Comparison of ENCODE assay signal across 9 mouse cellular contexts in genomic region chr9:8017253-8017913, GRCm38 (mm10). TPM values are rescaled to one million over a fixed set of nuclear protein-coding genes. Genes with fewer than 3 reads are reported as not detected.
DNase-seq lines count a peak whose midpoint lies in the region; ATAC-seq and TF ChIP-seq lines count a peak whose summit lies in the region.
"Had no signal": no experiment of that assay in that cellular context is flagged by ENCODE, and none has a peak within 500 bp of the region (broad histone marks: within the 10 kb centered on the region; RNA-seq: fewer than 3 reads in every experiment).

No protein-coding gene starts in this region.

- no peak for ATAC-seq in hindbrain, postnatal 0 days

- H3K4me1 ChIP-seq in hindbrain, postnatal 0 days (ENCODE audit: insufficient read depth, low read length) = no peaks in the 10 kb centered on the region
- H3K4me1 ChIP-seq: heart, embryonic 13.5 days had no signal

- H3K4me3 ChIP-seq in hindbrain, postnatal 0 days (ENCODE audit: low read length) = no peak overlapping the region
- H3K4me3 ChIP-seq: heart, embryonic 13.5 days had no signal

- no peaks in the 10 kb centered on the region for H3K36me3 ChIP-seq in hindbrain, postnatal 0 days (ENCODE audit: insufficient read depth, low read length)
- H3K36me3 ChIP-seq: heart, embryonic 13.5 days had no signal

- no peak overlapping the region for H3K4me2 ChIP-seq in hindbrain, postnatal 0 days (ENCODE audit: low read depth, low read length)
- H3K4me2 ChIP-seq: heart, embryonic 13.5 days had no signal

- no peak for TF ChIP-seq CTCF in hindbrain, postnatal 0 days (IDR thresholded peaks at IDR 0.05; ENCODE audit: low read depth)

- no peaks in the 10 kb centered on the region for H3K27me3 ChIP-seq in hindbrain, postnatal 0 days (ENCODE audit: insufficient read depth, low read length)
- H3K27me3 ChIP-seq: heart, embryonic 13.5 days had no signal

- peak; percentile 14 to 21 for DNase-seq in gastrocnemius, postnatal 36 days
- DNase-seq in gastrocnemius, postnatal 14 days = no peak
- DNase-seq in retina, embryonic 14.5 days (ENCODE audit: low spot score) = peak; percentile 21
- no peak for DNase-seq in retina, postnatal 1 day
- peak; percentile 89 for DNase-seq in induced T-regulatory cell, adult 2 months (ENCODE audit: low read depth)
- peak; percentile 83 to 85 for DNase-seq in spleen, postnatal 36 days (ENCODE audit: low spot score in 2 of 2)
- DNase-seq in frontal cortex, postnatal 25 days (ENCODE audit: low spot score in 2 of 2) = no peak
- no peak for DNase-seq in hindbrain, postnatal 0 days (ENCODE audit: low spot score)

- no peaks in the 10 kb centered on the region for H3K9me3 ChIP-seq in hindbrain, postnatal 0 days (ENCODE audit: low read length)
- H3K9me3 ChIP-seq: heart, embryonic 13.5 days had no signal

- WGBS in hindbrain, postnatal 0 days = 64% methylated on average over 15 of the region's 20 CpGs

- no peak overlapping the region for H3K27ac ChIP-seq in hindbrain, postnatal 0 days
- H3K27ac ChIP-seq: heart, embryonic 13.5 days had no signal

- intact Hi-C loops in gastrocnemius, postnatal 36 days (cut with DNase I) = no loop called here
- intact Hi-C loops in gastrocnemius, postnatal 14 days (cut with DNase I; ENCODE audit: low total_unique reads) = no loop called here

- no peak overlapping the region for H3K9ac ChIP-seq in hindbrain, postnatal 0 days (replicated peaks; ENCODE audit: low read length)
- H3K9ac ChIP-seq: heart, embryonic 13.5 days had no signal

RNA-seq across cellular contexts. Expression of gene Yap1, which starts 13.0 kb away (rescaled TPM):
- total RNA-seq in gastrocnemius, postnatal 36 days (2021) = 10 to 100 TPM; 30.8 to 34.9 TPM
- 10 to 100 TPM; 47.4 to 49.0 TPM for total RNA-seq in gastrocnemius, postnatal 14 days (2021)
- total RNA-seq in hindbrain, postnatal 0 days (2014; rRNA removed) = 10.9 and 22.2 TPM in 2 replicates
- polyA plus RNA-seq in hindbrain, postnatal 0 days (2015; fragmentation: Nextera tagmentation; extraction: Ambion mirVana) = 6.3 and 6.7 TPM in 2 replicates

RNA-seq across cellular contexts. Expression of gene Cfap300, which starts 25.2 kb away (rescaled TPM):
- total RNA-seq in gastrocnemius, postnatal 36 days (2021) = under 1 TPM; 0.26 to 0.37 TPM
- total RNA-seq in gastrocnemius, postnatal 14 days (2021) = under 1 TPM; 0.33 to 0.80 TPM
- total RNA-seq in hindbrain, postnatal 0 days (2014; rRNA removed) = 11.1 and 13.5 TPM in 2 replicates
- 10.3 and 10.6 TPM in 2 replicates for polyA plus RNA-seq in hindbrain, postnatal 0 days (2015; fragmentation: Nextera tagmentation; extraction: Ambion mirVana)

Comparison
In these comparisons a context has a peak if more than half of its experiments do, and no peak if none do; other contexts are left out.
1. DNase-seq: peak in gastrocnemius, postnatal 36 days (2 of 2), retina, embryonic 14.5 days (single experiment), induced T-regulatory cell, adult 2 months (single experiment) and spleen, postnatal 36 days (2 of 2); none in gastrocnemius, postnatal 14 days (single experiment), retina, postnatal 1 day (single experiment), frontal cortex, postnatal 25 days (0 of 2) and hindbrain, postnatal 0 days (single experiment).